9 mouse cellular contexts compared by ENCODE assay signal in the genomic region with DNA sequence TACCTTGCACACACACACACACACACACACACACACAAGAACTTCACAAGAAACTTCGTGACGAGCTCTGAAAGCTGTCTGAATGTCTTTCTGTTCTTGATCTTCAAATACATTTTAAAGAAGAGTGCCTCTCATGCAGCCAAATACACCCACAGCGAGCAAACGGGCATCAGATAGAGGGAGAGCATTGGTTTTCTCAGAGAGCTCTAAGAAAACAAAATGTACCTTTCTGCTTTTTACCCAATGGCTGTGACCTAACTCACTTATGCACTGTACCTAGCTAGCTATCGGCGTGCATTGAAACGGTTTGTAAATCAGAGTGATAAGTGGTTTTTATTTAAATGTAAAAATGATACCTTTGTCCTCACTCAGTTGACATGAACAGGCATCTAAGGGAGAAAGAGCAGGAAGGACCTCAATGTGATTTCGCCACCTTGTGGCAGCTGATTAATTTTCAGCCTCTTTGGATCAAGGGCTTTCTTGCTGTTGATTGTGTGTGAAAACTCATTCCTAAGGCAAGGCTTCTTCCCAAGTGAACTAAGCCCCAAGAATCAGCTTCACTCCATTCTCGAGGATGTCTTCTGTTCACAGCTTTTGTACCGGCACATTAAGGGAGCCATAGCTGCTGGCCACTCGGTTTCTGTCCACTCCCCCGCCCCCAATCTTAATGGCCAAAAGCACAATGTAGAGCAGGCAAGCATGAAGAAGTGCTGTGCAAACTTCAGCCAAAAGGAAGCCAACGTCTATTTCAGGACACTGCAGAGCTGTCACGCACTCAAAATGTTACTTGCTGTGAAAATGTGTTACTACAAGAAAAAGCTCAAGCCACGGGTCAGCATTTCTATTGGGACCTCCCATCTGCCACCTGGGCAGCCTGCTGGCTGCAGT.
DNase-seq lines count a peak whose midpoint lies in the region; ATAC-seq and TF ChIP-seq lines count a peak whose summit lies in the region.
"Had no signal": no experiment of that assay in that cellular context is flagged by ENCODE, and none has a peak within 500 bp of the region (broad histone marks: within the 10 kb centered on the region; RNA-seq: fewer than 3 reads in every experiment).

No protein-coding gene starts in this region.

- no peak overlapping the region for H3K9ac ChIP-seq in forebrain, postnatal 0 days
- H3K9ac ChIP-seq: embryonic facial prominence, embryonic 15.5 days had no signal

- WGBS in forebrain, postnatal 0 days = 25% methylated on average over 15 of the region's 15 CpGs

- peak; percentile 90 for ATAC-seq in Patski
- ATAC-seq in forebrain, postnatal 0 days = peak; percentile 84

- POLR2A ChIA-PET in Patski (lab: Charles Lee) = interaction anchor here (0.6 kb wide), 1 partner anchor 79 kb away, joined by 7 read pairs; no protein-coding TSS in a partner anchor

- TF ChIP-seq CTCF in Patski (IDR thresholded peaks at IDR 0.05) = peak; percentile 86
- peak; percentile 90 for TF ChIP-seq CTCF in forebrain, postnatal 0 days (IDR thresholded peaks at IDR 0.05; ENCODE audit: low read depth)

- in situ Hi-C loops in Patski (cut with MboI; ENCODE audit: low pct_unique_long_range_greater_than_20kb) = loop anchor here (25.0 kb wide), 1 partner anchor 405 kb away; a partner anchor contains a TSS

- DNase-seq in Patski (ENCODE audit: low read depth, low spot score) = peak; percentile 47
- peak; percentile 12 for DNase-seq in cerebellum, adult 11-12 months
- DNase-seq in forebrain, postnatal 0 days = peak; percentile 89
- DNase-seq in hindlimb bud, embryonic 11.5 days (ENCODE audit: extremely low spot score, low read depth, low spot score) = peak; percentile 41
- peak; percentile 71 to 78 for DNase-seq in left cerebral cortex, adult 18-20 months (ENCODE audit: low spot score in 2 of 2)
- DNase-seq in mesoderm, embryonic 11.5 days (ENCODE audit: low read depth, low spot score) = peak; percentile 64
- DNase-seq in skeletal muscle tissue, adult 2 months (ENCODE audit: low read depth, low spot score) = peak; percentile 3
- DNase-seq in spleen, postnatal 4 days (ENCODE audit: low spot score in 2 of 2) = no peak

- CTCF ChIA-PET in Patski (lab: Charles Lee) = interaction anchor here (0.6 to 3.7 kb wide), 31 partner anchors 10 to 1512 kb away, joined by 3 to 23 read pairs (median 3); no protein-coding TSS in a partner anchor

- H3K4me2 ChIP-seq in forebrain, postnatal 0 days (ENCODE audit: low read depth) = peak overlapping the region; percentile 26
- H3K4me2 ChIP-seq: embryonic facial prominence, embryonic 15.5 days had no signal

- no peaks in the 10 kb centered on the region for H3K9me3 ChIP-seq in forebrain, postnatal 0 days (ENCODE audit: low read length)
- H3K9me3 ChIP-seq: embryonic facial prominence, embryonic 15.5 days had no signal

- H3K36me3 ChIP-seq in forebrain, postnatal 0 days (ENCODE audit: insufficient read depth) = no peaks in the 10 kb centered on the region
- H3K36me3 ChIP-seq: embryonic facial prominence, embryonic 15.5 days had no signal

- H3K27me3 ChIP-seq in Patski = no peaks in the 10 kb centered on the region
- H3K27me3 ChIP-seq in forebrain, postnatal 0 days (ENCODE audit: insufficient read depth, low read length) = no peaks in the 10 kb centered on the region
- H3K27me3 ChIP-seq: embryonic facial prominence, embryonic 15.5 days had no signal

- peak overlapping the region; percentile 35; the same call in 1 of the 2 replicates for H3K27ac ChIP-seq in forebrain, postnatal 0 days (ENCODE audit: low read depth, low read length)
- H3K27ac ChIP-seq: embryonic facial prominence, embryonic 15.5 days had no signal

- peaks cover 3% of the 10 kb centered on the region; the same call in 1 of the 2 replicates for H3K4me1 ChIP-seq in forebrain, postnatal 0 days (ENCODE audit: insufficient read depth)
- H3K4me1 ChIP-seq: embryonic facial prominence, embryonic 15.5 days had no signal

- no peak overlapping the region for H3K4me3 ChIP-seq in forebrain, postnatal 0 days (ENCODE audit: low read depth, low read length)
- H3K4me3 ChIP-seq: embryonic facial prominence, embryonic 15.5 days had no signal

Comparison
In these comparisons a context has a peak if more than half of its experiments do, and no peak if none do; other contexts are left out.
1. DNase-seq: peak in Patski (single experiment), cerebellum, adult 11-12 months (single experiment), forebrain, postnatal 0 days (single experiment), hindlimb bud, embryonic 11.5 days (single experiment), left cerebral cortex, adult 18-20 months (2 of 2), mesoderm, embryonic 11.5 days (single experiment) and skeletal muscle tissue, adult 2 months (single experiment); none in spleen, postnatal 4 days (0 of 2).